ENCODE assay signal across 8 mouse cellular contexts in genomic region chr11:89100403-89100802, GRCm38 (mm10). TPM values are rescaled to one million over a fixed set of nuclear protein-coding genes. Genes with fewer than 3 reads are reported as not detected.
A peak's percentile ranks its signal among the peaks of the same experiment; 100 is the strongest.
DNase-seq lines count a peak whose midpoint lies in the region; ATAC-seq and TF ChIP-seq lines count a peak whose summit lies in the region.

No protein-coding gene starts in this region.

- peak; percentile 98 for DNase-seq in MEL (ENCODE audit: low read depth, low spot score)
- peak; percentile 82 to 88 for DNase-seq in cerebellum, adult 2 months
- DNase-seq in forebrain, postnatal 0 days, result peak; percentile 83
- DNase-seq in heart, postnatal 4 days, result peak; percentile 93
- DNase-seq in layer of hippocampus, adult 2 months (ENCODE audit: low spot score in 2 of 2), result peak; percentile 61 to 87
- peak; percentile 82 for DNase-seq in lung, adult 2 months
- peak; percentile 91 for DNase-seq in testis, postnatal 10 days (ENCODE audit: low spot score)

- peak overlapping the region; percentile 53 for H3K4me2 ChIP-seq in forebrain, postnatal 0 days (ENCODE audit: low read depth)
- H3K4me2 ChIP-seq in neural tube, embryonic 15.5 days, result peak overlapping the region; percentile 61

- peak; percentile 96 for TF ChIP-seq RAD21 in MEL (IDR thresholded peaks at IDR 0.05; ENCODE audit: low read depth, low read length)

- no peaks in the 10 kb centered on the region for H3K79me2 ChIP-seq in MEL (ENCODE audit: control insufficient read depth, insufficient read depth, low read length, poor library complexity)

- no peaks in the 10 kb centered on the region for H3K27me3 ChIP-seq in MEL (ENCODE audit: control insufficient read depth in 1 of 2, insufficient read depth in 2 of 2, low read length in 2 of 2)
- H3K27me3 ChIP-seq in cerebellum, adult 2 months (ENCODE audit: control insufficient read depth, insufficient read depth, low read length), result no peaks in the 10 kb centered on the region
- H3K27me3 ChIP-seq in forebrain, postnatal 0 days (ENCODE audit: insufficient read depth, low read length), result no peaks in the 10 kb centered on the region
- no peaks in the 10 kb centered on the region for H3K27me3 ChIP-seq in neural tube, embryonic 15.5 days (replicated peaks)

- TF ChIP-seq CTCF in MEL (IDR thresholded peaks at IDR 0.05 in 2 of 3, conservative IDR thresholded peaks at IDR 0.05 in 1 of 3; ENCODE audit: control insufficient read depth in 1 of 3, insufficient read depth in 1 of 3, low read depth in 2 of 3, low read length in 3 of 3, poor library complexity in 1 of 3, severe bottlenecking in 1 of 3), result peak; percentile 93 to 99 (median 98)
- peak; percentile 95 for TF ChIP-seq CTCF in cerebellum, adult 2 months (IDR thresholded peaks at IDR 0.05; ENCODE audit: borderline replicate concordance, insufficient read depth, low read depth, low read length)
- peak; percentile 95 for TF ChIP-seq CTCF in forebrain, postnatal 0 days (IDR thresholded peaks at IDR 0.05; ENCODE audit: low read depth)
- peak; percentile 99 for TF ChIP-seq CTCF in layer of hippocampus, adult 2 months (conservative IDR thresholded peaks at IDR 0.05)
- TF ChIP-seq CTCF in lung, adult 2 months (IDR thresholded peaks at IDR 0.05; ENCODE audit: insufficient read depth, low read length), result peak; percentile 92

- peak; percentile 86 for ATAC-seq in forebrain, postnatal 0 days
- peak; percentile 74 for ATAC-seq in neural tube, embryonic 15.5 days (ENCODE audit: low FRiP score)

- TF ChIP-seq POLR2A in MEL (IDR thresholded peaks at IDR 0.05; ENCODE audit: control insufficient read depth in 1 of 2, insufficient read depth in 1 of 2, low read depth in 1 of 2, low read length in 2 of 2, poor library complexity in 1 of 2), result no peak
- TF ChIP-seq POLR2A in cerebellum, adult 2 months (IDR thresholded peaks at IDR 0.05; ENCODE audit: borderline replicate concordance, insufficient read depth, low read length), result no peak
- TF ChIP-seq POLR2A in lung, adult 2 months (IDR thresholded peaks at IDR 0.05; ENCODE audit: borderline replicate concordance, extremely low read depth, low read depth, low read length), result no peak

- H3K27ac ChIP-seq in MEL (ENCODE audit: control insufficient read depth, low read depth, low read length), result peak overlapping the region; percentile 69
- no peak overlapping the region for H3K27ac ChIP-seq in cerebellum, adult 2 months (ENCODE audit: insufficient read depth, low read length)
- H3K27ac ChIP-seq in forebrain, postnatal 0 days (ENCODE audit: low read depth, low read length), result no peak overlapping the region
- H3K27ac ChIP-seq in layer of hippocampus, adult 2 months, result no peak overlapping the region
- no peak overlapping the region for H3K27ac ChIP-seq in neural tube, embryonic 15.5 days (replicated peaks)

- no peaks in the 10 kb centered on the region for H3K9me3 ChIP-seq in MEL (replicated peaks; ENCODE audit: insufficient read depth, low read length)
- H3K9me3 ChIP-seq in forebrain, postnatal 0 days (ENCODE audit: low read length), result no peaks in the 10 kb centered on the region
- no peaks in the 10 kb centered on the region for H3K9me3 ChIP-seq in neural tube, embryonic 15.5 days (replicated peaks)

- H3K4me1 ChIP-seq in MEL (ENCODE audit: control insufficient read depth in 1 of 2, insufficient read depth in 2 of 2, low read length in 2 of 2), result peaks cover 0 to 6% of the 10 kb centered on the region in 2 experiments; a peak in 1 of 4 replicates
- no peaks in the 10 kb centered on the region; the same call in 1 of the 2 replicates for H3K4me1 ChIP-seq in cerebellum, adult 2 months (ENCODE audit: control insufficient read depth, insufficient read depth, low read length)
- no peaks in the 10 kb centered on the region for H3K4me1 ChIP-seq in forebrain, postnatal 0 days (ENCODE audit: insufficient read depth)
- H3K4me1 ChIP-seq in lung, adult 2 months (ENCODE audit: control insufficient read depth, insufficient read depth, low read length), result no peaks in the 10 kb centered on the region
- peaks cover 12% of the 10 kb centered on the region for H3K4me1 ChIP-seq in neural tube, embryonic 15.5 days

- peak in 1 of 2 experiments; percentile 49; a peak in 2 of 4 replicates for TF ChIP-seq EP300 in MEL (IDR thresholded peaks at IDR 0.05; ENCODE audit: low read depth in 1 of 2, low read length in 2 of 2)

- H3K4me3 ChIP-seq in MEL (ENCODE audit: control insufficient read depth in 1 of 2, insufficient read depth in 1 of 2, low read depth in 2 of 2, low read length in 2 of 2), result peak overlapping the region; percentile 68 to 76
- H3K4me3 ChIP-seq in cerebellum, adult 2 months (replicated peaks; ENCODE audit: insufficient read depth, low read depth, low read length), result peak overlapping the region; percentile 51
- H3K4me3 ChIP-seq in forebrain, postnatal 0 days (ENCODE audit: low read depth, low read length), result peak overlapping the region; percentile 30; the same call in 1 of the 2 replicates
- peak overlapping the region; percentile 64 for H3K4me3 ChIP-seq in layer of hippocampus, adult 2 months
- H3K4me3 ChIP-seq in lung, adult 2 months (replicated peaks; ENCODE audit: extremely low read depth, low read depth, low read length), result peak overlapping the region; percentile 64
- H3K4me3 ChIP-seq in neural tube, embryonic 15.5 days (replicated peaks), result peak overlapping the region; percentile 31

- H3K36me3 ChIP-seq in MEL (ENCODE audit: control insufficient read depth in 1 of 2, insufficient read depth in 2 of 2, low read length in 2 of 2), result no peaks in the 10 kb centered on the region
- H3K36me3 ChIP-seq in forebrain, postnatal 0 days (ENCODE audit: insufficient read depth), result no peaks in the 10 kb centered on the region
- H3K36me3 ChIP-seq in neural tube, embryonic 15.5 days, result no peaks in the 10 kb centered on the region

- H3K9ac ChIP-seq in MEL (ENCODE audit: control insufficient read depth, low read depth, low read length, poor library complexity, severe bottlenecking), result peak overlapping the region; percentile 62
- H3K9ac ChIP-seq in forebrain, postnatal 0 days, result peak overlapping the region; percentile 36; the same call in 1 of the 2 replicates
- peak overlapping the region; percentile 26; the same call in 1 of the 2 replicates for H3K9ac ChIP-seq in neural tube, embryonic 15.5 days (replicated peaks)

- WGBS in cerebellum, adult 2 months, result under 1% methylated on average over 9 of the region's 9 CpGs
- WGBS in forebrain, postnatal 0 days, result under 1% methylated on average over 9 of the region's 9 CpGs
- WGBS in lung, adult 2 months, result 1% methylated on average over 9 of the region's 9 CpGs
- 4% methylated on average over 9 of the region's 9 CpGs for WGBS in neural tube, embryonic 15.5 days

TF ChIP-seq in MEL, 35 proteins besides CTCF, POLR2A, EP300 and RAD21 (continues in another document):
- TF ChIP-seq RCOR1 (IDR thresholded peaks at IDR 0.05; ENCODE audit: low read depth, low read length) (no peak; the same call in 1 of the 2 replicates), CHD1 (IDR thresholded peaks at IDR 0.05; ENCODE audit: low read depth, low read length) (peak; percentile 91), ZC3H11A (IDR thresholded peaks at IDR 0.05; ENCODE audit: low read depth, low read length) (peak; percentile 77), JUND (IDR thresholded peaks at IDR 0.05; ENCODE audit: low read depth, low read length) (peak; percentile 47; the same call in 1 of the 2 replicates), GABPA (IDR thresholded peaks at IDR 0.05; ENCODE audit: low read depth, low read length) (peak; percentile 35; the same call in 1 of the 2 replicates), USF2 (IDR thresholded peaks at IDR 0.05; ENCODE audit: borderline replicate concordance in 1 of 2, insufficient read depth in 1 of 2, low read depth in 1 of 2, low read length in 2 of 2) (0 out of 4 replicates have a peak, but pooled peaks of 1 of the 2 experiments have one; percentile 37), MXI1 (IDR thresholded peaks at IDR 0.05; ENCODE audit: low read depth, low read length) (peak; percentile 96), SIN3A (IDR thresholded peaks at IDR 0.05; ENCODE audit: low read length) (peak; percentile 97), MAFK (IDR thresholded peaks at IDR 0.05; ENCODE audit: borderline replicate concordance, low read depth, low read length) (no peak), ETS1 (IDR thresholded peaks at IDR 0.05; ENCODE audit: low read depth, low read length) (peak; percentile 73), ELF1 (IDR thresholded peaks at IDR 0.05; ENCODE audit: low read depth, low read length) (peak; percentile 67), CHD2 (IDR thresholded peaks at IDR 0.05; ENCODE audit: low read length) (no peak), SMC3 (IDR thresholded peaks at IDR 0.05; ENCODE audit: low read depth, low read length) (peak; percentile 77), MAZ (IDR thresholded peaks at IDR 0.05; ENCODE audit: low read depth, low read length) (peak; percentile 93), NELFE (IDR thresholded peaks at IDR 0.05; ENCODE audit: low read depth, low read length) (peak; percentile 44), UBTF (IDR thresholded peaks at IDR 0.05; ENCODE audit: borderline replicate concordance, insufficient read depth, low read depth, low read length) (no peak), MYB (IDR thresholded peaks at IDR 0.05; ENCODE audit: low read depth, low read length) (peak; percentile 58; the same call in 1 of the 2 replicates)

RNA-seq across cellular contexts. Expression of gene Gm525, which starts 26.8 kb away (rescaled TPM):
- not detected in 2 replicates for total RNA-seq in MEL (2012; rRNA removed)
- not detected for polyA plus RNA-seq in MEL (2012; ENCODE audit: insufficient read depth in 1 of 2, insufficient read length in 2 of 2, low read depth in 1 of 2, low replicate concordance in 2 of 2, missing spikeins in 1 of 2)
- polyA plus RNA-seq in cerebellum, adult 2 months (2012; rRNA removed), result 0.40 and 0.65 TPM in 2 replicates
- not detected in 2 replicates for total RNA-seq in forebrain, postnatal 0 days (2014; rRNA removed)
- polyA plus RNA-seq in forebrain, postnatal 0 days (2015; fragmentation: Nextera tagmentation; extraction: Ambion mirVana), result 0.30 and 0.39 TPM in 2 replicates
- not detected for total RNA-seq in heart, postnatal 4 days (2021)
- not detected for total RNA-seq in layer of hippocampus, adult 2 months (2021)
- polyA plus RNA-seq in lung, adult 2 months (2012; rRNA removed), result 0.76 and 1.0 TPM in 2 replicates
- 9.3 TPM in 1 of 2 replicates, not detected in the other for polyA plus RNA-seq in neural tube, embryonic 15.5 days (2015; fragmentation: Nextera tagmentation; extraction: Ambion mirVana)

RNA-seq across cellular contexts. Expression of gene Dgke, which starts 33.8 kb away (rescaled TPM):
- 4.7 and 5.2 TPM in 2 replicates for total RNA-seq in MEL (2012; rRNA removed)
- polyA plus RNA-seq in MEL (2012; ENCODE audit: insufficient read depth in 1 of 2, insufficient read length in 2 of 2, low read depth in 1 of 2, low replicate concordance in 2 of 2, missing spikeins in 1 of 2), result 1 to 10 TPM in 1 of 2 experiments, not detected in 1; 6.4 TPM
- 34.0 and 39.5 TPM in 2 replicates for polyA plus RNA-seq in cerebellum, adult 2 months (2012; rRNA removed)
- 30.5 and 37.8 TPM in 2 replicates for total RNA-seq in forebrain, postnatal 0 days (2014; rRNA removed)
- polyA plus RNA-seq in forebrain, postnatal 0 days (2015; fragmentation: Nextera tagmentation; extraction: Ambion mirVana), result 10.5 and 14.6 TPM in 2 replicates
- total RNA-seq in heart, postnatal 4 days (2021), result 10 to 100 TPM; 12.4 to 13.6 TPM
- total RNA-seq in layer of hippocampus, adult 2 months (2021), result 10 to 100 TPM; 49.5 to 49.7 TPM
- 8.2 and 9.4 TPM in 2 replicates for polyA plus RNA-seq in lung, adult 2 months (2012; rRNA removed)
- polyA plus RNA-seq in neural tube, embryonic 15.5 days (2015; fragmentation: Nextera tagmentation; extraction: Ambion mirVana), result 16.0 and 17.5 TPM in 2 replicates
